Mouse (Mus musculus): ENCODE data around the gene Nol4l.

The Nol4l gene

GRCm38 (mm10) chr2:153444254-153445136 is 85.3 kb downstream of the Nol4l start:
- DNase-seq (ENCODE audit: low spot score) = peak; percentile 79

- DNase-seq (ENCODE audit: low spot score) = peak; percentile 44
Observed at GRCm38 (mm10) chr2:153443434-153444240, 86.1 kb downstream of the Nol4l start.

GRCm38 (mm10) chr2:153442720-153443119 is 87.1 kb downstream of the Nol4l start:
- DNase-seq (ENCODE audit: low spot score) = peak; percentile 60

- no peak for DNase-seq (ENCODE audit: low spot score)
Observed at GRCm38 (mm10) chr2:153441228-153441627, 88.5 kb downstream of the Nol4l start.

GRCm38 (mm10) chr2:153440755-153441154 is 89.0 kb downstream of the Nol4l start:
- DNase-seq (ENCODE audit: low spot score) = no peak

- DNase-seq (ENCODE audit: low spot score) = no peak
Observed at GRCm38 (mm10) chr2:153437306-153437659, 92.5 kb downstream of the Nol4l start.

- DNase-seq (ENCODE audit: low spot score) = no peak
Observed at GRCm38 (mm10) chr2:153436641-153437305, 93.0 kb downstream of the Nol4l start.

GRCm38 (mm10) chr2:153434880-153435831 is 94.6 kb downstream of the Nol4l start:
- peak; percentile 79 for DNase-seq (ENCODE audit: low spot score)

GRCm38 (mm10) chr2:153433859-153434258 is 95.9 kb downstream of the Nol4l start:
- DNase-seq (ENCODE audit: low spot score) = no peak

- peak; percentile 59 for DNase-seq (ENCODE audit: low spot score)
Observed at GRCm38 (mm10) chr2:153432492-153432891, 97.3 kb downstream of the Nol4l start.

- DNase-seq (ENCODE audit: low spot score) = no peak
Observed at GRCm38 (mm10) chr2:153430571-153430970, 99.2 kb downstream of the Nol4l start.

GRCm38 (mm10) chr2:153428485-153428884 is 101.3 kb downstream of the Nol4l start:
- DNase-seq (ENCODE audit: low spot score) = no peak

GRCm38 (mm10) chr2:153426931-153427330 is 102.8 kb downstream of the Nol4l start:
- DNase-seq (ENCODE audit: low spot score) = peak; percentile 76

- DNase-seq (ENCODE audit: low spot score) = peak; percentile 63
Observed at GRCm38 (mm10) chr2:153425998-153426670, 103.6 kb downstream of the Nol4l start.

GRCm38 (mm10) chr2:153425124-153425844 is 104.5 kb downstream of the Nol4l start:
- DNase-seq (ENCODE audit: low spot score) = no peak

GRCm38 (mm10) chr2:153424557-153424956 is 105.2 kb downstream of the Nol4l start:
- no peak for DNase-seq (ENCODE audit: low spot score)

- no peak for DNase-seq (ENCODE audit: low spot score)
Observed at GRCm38 (mm10) chr2:153423113-153423512, 106.7 kb downstream of the Nol4l start.

GRCm38 (mm10) chr2:153422051-153422450 is 107.7 kb downstream of the Nol4l start:
- DNase-seq (ENCODE audit: low spot score) = peak; percentile 69

GRCm38 (mm10) chr2:153421233-153421632 is 108.5 kb downstream of the Nol4l start:
- peak; percentile 35 for DNase-seq (ENCODE audit: low spot score)

- DNase-seq (ENCODE audit: low spot score) = no peak
Observed at GRCm38 (mm10) chr2:153418381-153418780, 111.4 kb downstream of the Nol4l start.
